Mouse (Mus musculus) induced T-regulatory cell, adult 2 months (primary cell): ENCODE results near the gene Entpd5.
A peak's percentile ranks its signal among the peaks of the same experiment; 100 is the strongest.
"Not testable (repeated sequence)": the region's sequence is repeated elsewhere in the genome, so short reads cannot be mapped to it uniquely, and the experiment has no call there.

Source experiments
- DNase-seq: peaks from one replicate; pipeline ENCODE4 v3.0.0-alpha.2; 2012; ENCODE audit warnings: low read depth

Entpd5 gene

GRCm38 (mm10) chr12:84399135-84399534 is 9.7 kb downstream of the Entpd5 start:
- DNase-seq, result no peak

GRCm38 (mm10) chr12:84398629-84399028 is 10.2 kb downstream of the Entpd5 start:
- DNase-seq, result no peak

GRCm38 (mm10) chr12:84397685-84398084 is 11.1 kb downstream of the Entpd5 start:
- DNase-seq, result no peak

- DNase-seq, result no peak
Observed at GRCm38 (mm10) chr12:84396947-84397679, 11.7 kb downstream of the Entpd5 start.

- DNase-seq, result no peak
Observed at GRCm38 (mm10) chr12:84393847-84394246, 15.0 kb downstream of the Entpd5 start.

- no peak for DNase-seq
Observed at GRCm38 (mm10) chr12:84392681-84393080, 16.1 kb downstream of the Entpd5 start.

GRCm38 (mm10) chr12:84390336-84390735 is 18.5 kb downstream of the Entpd5 start:
- DNase-seq, result no peak

- peak; percentile 34 for DNase-seq
Observed at GRCm38 (mm10) chr12:84388774-84389400, 19.9 kb downstream of the Entpd5 start.

GRCm38 (mm10) chr12:84388097-84388496 is 20.7 kb downstream of the Entpd5 start:
- DNase-seq, result no peak

GRCm38 (mm10) chr12:84385408-84385807 is 23.4 kb downstream of the Entpd5 start:
- DNase-seq, result no peak

GRCm38 (mm10) chr12:84384644-84385081 is 24.2 kb downstream of the Entpd5 start:
- no peak for DNase-seq

- DNase-seq, result no peak
Observed at GRCm38 (mm10) chr12:84382369-84382768, 26.5 kb downstream of the Entpd5 start.

- no peak for DNase-seq
Observed at GRCm38 (mm10) chr12:84373831-84374481, 34.9 kb downstream of the Entpd5 start.

GRCm38 (mm10) chr12:84371647-84372046 is 37.2 kb downstream of the Entpd5 start:
- no peak for DNase-seq

- peak; percentile 28 for DNase-seq
Observed at GRCm38 (mm10) chr12:84366971-84367370, 41.9 kb downstream of the Entpd5 start.

GRCm38 (mm10) chr12:84365137-84365536 is 43.7 kb downstream of the Entpd5 start:
- no peak for DNase-seq

- DNase-seq, result no peak
Observed at GRCm38 (mm10) chr12:84364291-84364690, 44.5 kb downstream of the Entpd5 start.

GRCm38 (mm10) chr12:84362872-84363271 is 46.0 kb downstream of the Entpd5 start:
- DNase-seq, result no peak

- peak; percentile 99 for DNase-seq
Observed at GRCm38 (mm10) chr12:84361555-84362489, 47.0 kb downstream of the Entpd5 start, which contains the start of the genes Coq6 and Fam161b. Gene Coq6, plus strand, starts transcription at chr12:84361657. Gene Fam161b, minus strand, starts transcription at chr12:84361833.

GRCm38 (mm10) chr12:84358699-84359098 is 50.1 kb downstream of the Entpd5 start:
- not testable (repeated sequence) for DNase-seq

GRCm38 (mm10) chr12:84347192-84347591 is 61.6 kb downstream of the Entpd5 start:
- DNase-seq, result peak; percentile 35
